Mouse (Mus musculus) heart, embryonic 11.5 days (tissue): Measurements from ENCODE around the gene Gm21767. TPM values are rescaled to one million over a fixed set of nuclear protein-coding genes. Genes with fewer than 3 reads are reported as not detected.
"Not testable (repeated sequence)": the region's sequence is repeated elsewhere in the genome, so short reads cannot be mapped to it uniquely, and the experiment has no call there.

Experiments
- ATAC-seq: fragments of 200-750 bp; cut with Nextera tagmentation; replicated peaks from 2 replicates; pipeline ENCODE4 v1.8.0; 2017; ENCODE audit warnings: moderate library complexity; ENCODE audit not compliant: insufficient number of reproducible peaks, low FRiP score, low TSS enrichment
- H3K27ac ChIP-seq: fragments of 300-500 bp; sonication (generic); 2 replicates; pipeline ENCODE4 v1.5.1; 2014; ENCODE audit warnings: mild to moderate bottlenecking, low read depth, low read length
- H3K27me3 ChIP-seq: fragments of 300-500 bp; sonication (generic); 2 replicates; pipeline ENCODE4 v1.6.1; 2014; ENCODE audit warnings: mild to moderate bottlenecking, low read length, mixed read lengths; ENCODE audit not compliant: control insufficient read depth, insufficient read depth
- H3K36me3 ChIP-seq: fragments of 300-500 bp; sonication (generic); 2 replicates; pipeline ENCODE4 v1.6.1; 2014; ENCODE audit warnings: mild to moderate bottlenecking, low read length, moderate library complexity, mixed read lengths; ENCODE audit not compliant: control insufficient read depth, insufficient read depth
- H3K4me1 ChIP-seq: fragments of 300-500 bp; sonication (generic); 2 replicates; pipeline ENCODE4 v1.6.1; 2014; ENCODE audit warnings: low read length; ENCODE audit not compliant: control insufficient read depth, insufficient read depth
- H3K4me2 ChIP-seq: fragments of 300-500 bp; sonication (generic); 2 replicates; pipeline ENCODE4 v1.6.1; 2014; ENCODE audit warnings: mild to moderate bottlenecking, moderate library complexity
- H3K4me3 ChIP-seq: fragments of 300-500 bp; sonication (generic); 2 replicates; pipeline ENCODE4 v1.5.1; 2014; ENCODE audit warnings: low read depth, low read length
- H3K9ac ChIP-seq: fragments of 300-500 bp; sonication (generic); 2 replicates; pipeline ENCODE4 v1.6.1; 2014; ENCODE audit warnings: mild to moderate bottlenecking, low read depth, low read length, moderate library complexity
- H3K9me3 ChIP-seq: fragments of 300-500 bp; sonication (generic); replicated peaks from 2 replicates; pipeline ENCODE4 v1.6.1; 2016; ENCODE audit warnings: low read length; ENCODE audit not compliant: control insufficient read depth
- WGBS: fragments of 180-500 bp; shearing (Covaris S2); extraction: QIAGEN DNeasy Blood & Tissue Kit; methylation state at CpG from one replicate; pipeline ENCODE4 v1.1.7; 2014; ENCODE audit not compliant: insufficient replicate concordance; 5-methylcytosine and 5-hydroxymethylcytosine counted together
- polyA plus RNA-seq: library from polyadenylated mRNA; unstranded; fragments of >200 nt; fragmentation: Nextera tagmentation; extraction: Ambion mirVana; gene quantifications from 2 replicates; pipeline ENCODE4 v1.2.1, GENCODE M21; 2014

Gene Gm21767
- polyA plus RNA-seq, result not detected in 2 replicates

DNA sequence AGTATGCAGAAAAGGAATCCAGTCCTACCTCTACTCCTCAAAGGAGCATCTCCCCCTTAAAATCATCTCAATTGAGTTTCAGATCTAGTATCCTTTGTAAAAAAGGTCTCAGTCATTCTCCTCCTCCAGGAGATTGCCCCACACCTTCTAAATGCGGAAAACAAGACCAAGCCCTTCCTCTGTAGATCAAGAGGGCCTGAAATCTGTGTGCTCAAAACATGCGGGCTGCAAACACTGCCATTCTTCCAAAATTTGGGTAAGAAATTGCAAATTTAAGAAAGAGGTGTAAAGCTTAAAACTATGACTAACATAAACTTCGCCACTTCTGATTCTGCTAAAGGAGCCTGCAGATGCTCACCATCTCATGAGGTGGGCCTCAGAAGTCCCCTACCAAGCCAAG lies at the start of gene Gm21767:
Gm21767 (plus strand) TSS at position 301 of the 400 bp plus-strand sequence.
- not testable (repeated sequence) for H3K4me1 ChIP-seq, H3K9me3 ChIP-seq, ATAC-seq, H3K27ac ChIP-seq, H3K4me2 ChIP-seq, H3K36me3 ChIP-seq, H3K27me3 ChIP-seq, H3K9ac ChIP-seq, H3K4me3 ChIP-seq
- WGBS, result no CpG with 5 or more reads among the region's 3 CpGs
